Mouse (Mus musculus) splenic B cell, adult 2 months (primary cell): Measurements from ENCODE around the gene Fam20c.

Experiments
- DNase-seq: peaks from one replicate; pipeline ENCODE4 v3.0.0-alpha.2; 2011; ENCODE audit warnings: low read depth, low spot score
- H3K27me3 ChIP-seq: 2 replicates; pipeline ENCODE4 v1.6.1; 2012; ENCODE audit warnings: mild to moderate bottlenecking, low read length, moderate library complexity, mixed read lengths; ENCODE audit not compliant: control insufficient read depth, poor library complexity, insufficient read depth, severe bottlenecking
- H3K36me3 ChIP-seq: 2 replicates; pipeline ENCODE4 v1.6.1; 2012; ENCODE audit warnings: mild to moderate bottlenecking, low read length, moderate library complexity, mixed read lengths; ENCODE audit not compliant: control insufficient read depth, poor library complexity, insufficient read depth, severe bottlenecking

Gene Fam20c

DNA sequence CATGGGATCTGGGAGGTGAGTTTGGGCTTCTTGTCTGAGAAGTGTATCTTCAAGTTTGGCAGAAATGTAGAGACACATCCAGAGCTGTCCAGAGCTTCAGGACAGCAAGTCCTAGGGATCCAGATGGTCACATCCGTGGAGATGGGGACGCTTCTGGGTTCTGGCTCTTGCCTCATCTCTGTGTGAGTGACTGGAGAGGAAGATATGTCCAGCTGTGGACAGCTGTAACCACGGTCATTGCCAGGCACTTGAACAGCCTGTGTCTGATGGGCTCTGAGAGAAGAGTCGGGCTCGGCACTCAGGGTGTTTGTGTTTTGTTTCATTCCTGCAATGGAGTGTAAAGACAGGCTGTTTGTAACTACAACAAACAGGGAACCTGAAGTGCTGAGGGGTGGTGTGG is 14.8 kb downstream of the Fam20c start:
- Histone ChIP-seq H3K27me3 (no peaks in the 10 kb centered on the region), H3K36me3 (no peaks in the 10 kb centered on the region)
- DNase-seq = no peak

DNA sequence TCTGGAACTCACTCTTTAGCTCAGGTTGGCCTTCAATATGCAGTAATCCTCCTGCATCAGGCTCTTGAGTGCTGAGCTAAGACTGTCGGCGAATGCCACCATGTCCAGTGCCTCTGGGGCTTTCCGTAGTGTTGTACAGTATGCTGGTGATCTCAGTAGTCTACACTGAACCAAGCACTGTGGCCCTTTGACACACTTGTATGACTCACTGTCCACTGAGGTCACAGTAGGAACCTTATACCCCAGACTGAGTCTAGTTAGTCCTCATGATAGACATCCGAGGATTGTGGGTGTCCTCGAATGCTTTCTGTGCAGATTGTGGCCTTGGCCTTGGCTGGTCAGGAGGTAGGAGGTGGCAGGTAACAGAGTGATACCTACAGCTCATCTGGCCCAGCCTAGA is 20.8 kb downstream of the Fam20c start:
- DNase-seq = no peak

DNA sequence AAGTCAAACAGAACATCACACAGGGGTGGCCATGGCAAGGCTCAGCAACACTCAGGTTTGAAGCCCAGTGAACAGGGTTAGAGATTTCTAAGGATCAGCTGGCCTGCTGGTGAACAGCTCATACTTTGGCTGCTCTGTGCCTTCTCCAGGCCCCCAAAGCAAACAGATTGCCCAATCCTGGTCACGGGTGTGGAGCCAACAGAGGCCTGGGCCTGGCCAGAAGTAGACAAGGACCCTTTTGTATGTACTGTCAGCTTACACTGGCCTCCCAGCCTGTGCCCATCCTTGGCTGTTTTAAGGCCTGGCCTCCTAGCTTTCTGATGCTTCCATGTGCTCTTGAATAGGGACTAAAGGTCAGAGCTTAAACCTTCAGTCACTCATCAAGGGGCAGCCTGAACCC is 22.0 kb downstream of the Fam20c start:
- no peaks in the 10 kb centered on the region for H3K36me3 ChIP-seq
- no peaks in the 10 kb centered on the region for H3K27me3 ChIP-seq
- no peak for DNase-seq

More for the DNA sequence above, 20.8 kb downstream of the Fam20c start:
- Histone ChIP-seq H3K36me3 (no peaks in the 10 kb centered on the region), H3K27me3 (no peaks in the 10 kb centered on the region)

DNA sequence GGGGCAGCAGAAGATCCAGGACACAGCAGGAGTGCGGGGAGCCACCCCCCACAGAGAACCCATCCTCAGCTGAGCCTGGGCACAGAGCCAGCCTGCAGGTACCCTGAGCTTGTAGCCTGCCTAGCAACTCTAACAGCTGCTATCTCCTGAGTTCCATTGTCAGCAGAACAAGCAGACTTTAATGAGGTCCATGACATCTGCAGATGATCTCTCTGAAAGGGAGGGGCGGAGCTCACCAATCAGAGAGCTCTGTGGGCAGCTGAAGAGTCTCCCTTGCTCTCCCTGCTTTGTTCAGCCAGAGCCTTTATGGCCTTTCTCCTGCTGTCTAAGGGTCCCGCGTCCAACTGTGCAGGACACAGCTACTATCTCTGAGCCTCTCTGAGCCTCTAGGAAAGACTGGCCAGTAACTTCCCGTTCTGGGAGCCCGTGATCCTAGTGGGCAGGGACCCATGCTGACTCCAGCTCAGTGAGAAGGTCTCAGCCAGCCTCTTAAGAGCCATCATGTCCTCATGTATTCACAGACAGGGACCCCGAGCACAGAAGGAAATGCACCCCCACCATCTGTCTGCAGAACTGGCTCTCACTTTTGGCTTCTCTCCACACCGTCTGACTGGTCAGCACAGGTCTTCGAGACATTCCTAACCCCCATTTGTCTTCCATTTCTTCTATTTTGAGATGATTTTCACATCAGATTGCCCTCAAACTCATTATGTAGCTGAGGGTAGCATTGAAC is 24.6 kb downstream of the Fam20c start:
- no peaks in the 10 kb centered on the region for H3K27me3 ChIP-seq
- no peaks in the 10 kb centered on the region for H3K36me3 ChIP-seq
- no peak for DNase-seq

DNA sequence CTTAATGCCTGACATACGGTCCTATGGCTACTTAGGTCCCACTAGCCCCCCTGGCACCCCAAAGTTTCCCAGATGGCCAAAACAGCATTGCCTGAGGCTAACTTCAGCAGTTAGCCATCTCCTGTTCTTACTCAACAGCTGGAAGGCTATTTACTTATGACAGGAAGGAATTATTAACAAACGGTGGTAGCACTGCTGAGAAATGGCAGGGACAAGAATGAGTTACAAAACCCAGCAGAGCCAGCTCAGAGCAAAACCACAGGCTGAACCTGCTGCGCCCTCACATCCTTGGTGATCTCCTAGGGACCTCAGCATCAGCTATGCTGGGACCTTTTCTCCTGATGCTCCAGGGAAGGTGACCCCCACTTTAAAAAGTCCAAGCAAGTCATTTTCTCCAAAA is 25.3 kb downstream of the Fam20c start:
- no peak for DNase-seq
- Histone ChIP-seq H3K27me3 (no peaks in the 10 kb centered on the region), H3K36me3 (no peaks in the 10 kb centered on the region)

DNA sequence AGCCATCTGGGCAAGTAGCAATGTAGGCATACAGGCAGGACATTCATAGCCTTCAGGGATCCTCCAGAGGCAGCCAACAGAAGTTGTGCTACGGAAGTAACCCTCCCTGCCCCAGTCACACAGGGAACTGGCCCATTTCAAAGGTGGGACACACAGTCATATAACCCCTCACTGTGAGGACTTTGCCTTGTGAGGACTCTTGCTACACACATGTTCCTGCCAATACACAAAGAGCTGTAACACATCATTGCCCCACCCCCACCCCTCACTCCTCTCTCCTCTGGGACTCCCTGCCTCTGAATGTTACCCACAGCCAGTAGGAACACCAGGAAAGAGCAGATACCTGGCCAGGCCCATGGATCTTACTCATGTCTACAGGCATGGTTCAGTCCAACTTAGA is 28.4 kb downstream of the Fam20c start:
- Histone ChIP-seq H3K36me3 (no peaks in the 10 kb centered on the region), H3K27me3 (no peaks in the 10 kb centered on the region)
- DNase-seq = no peak

DNA sequence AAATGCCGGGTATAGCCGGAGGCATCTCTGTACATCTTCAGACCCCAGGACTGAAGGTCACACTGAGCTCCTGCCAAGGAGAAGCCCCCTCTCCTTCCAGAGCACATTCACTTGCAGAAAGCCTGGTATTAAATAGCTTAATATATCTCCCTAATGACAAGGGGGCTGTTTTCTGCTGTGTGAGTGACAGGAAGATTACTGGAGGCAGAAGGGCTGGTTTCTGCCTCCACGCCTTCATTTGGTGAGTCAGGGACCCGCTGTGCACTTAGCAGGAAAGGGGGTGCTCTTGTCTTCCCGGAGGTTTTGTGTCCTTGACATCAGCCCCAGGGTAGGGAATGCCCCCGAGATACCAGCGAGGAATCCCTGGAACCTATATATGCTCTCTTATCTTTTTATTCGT is 28.9 kb downstream of the Fam20c start:
- Histone ChIP-seq H3K36me3 (no peaks in the 10 kb centered on the region), H3K27me3 (no peaks in the 10 kb centered on the region)
- no peak for DNase-seq

DNA sequence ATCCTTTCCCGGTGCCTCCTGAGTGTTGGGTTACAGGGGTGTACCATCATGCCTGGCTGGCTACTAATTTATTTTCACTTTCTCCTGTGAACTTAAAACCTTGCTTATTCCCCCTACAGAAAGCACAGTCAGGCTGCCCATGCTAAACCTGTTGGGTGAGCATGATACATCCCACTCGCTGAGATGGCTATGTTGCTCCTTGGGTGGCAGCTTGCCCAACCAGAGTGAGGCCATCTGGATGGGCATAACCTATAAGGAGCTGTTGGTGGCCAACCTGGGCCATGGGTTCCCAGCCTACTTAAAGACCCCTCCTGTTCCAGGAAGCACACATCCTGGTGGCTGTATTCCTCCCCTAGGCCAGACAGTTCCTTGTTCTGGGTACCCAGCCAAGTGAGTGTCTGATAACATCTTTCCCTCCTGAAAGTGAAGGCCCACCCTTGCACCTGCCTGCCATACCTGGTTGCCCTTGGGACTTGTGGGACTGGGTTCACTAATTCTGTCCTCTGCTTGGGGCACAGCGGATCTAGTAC is 31.7 kb downstream of the Fam20c start:
- H3K36me3 ChIP-seq = no peaks in the 10 kb centered on the region
- no peaks in the 10 kb centered on the region for H3K27me3 ChIP-seq
- DNase-seq = no peak

DNA sequence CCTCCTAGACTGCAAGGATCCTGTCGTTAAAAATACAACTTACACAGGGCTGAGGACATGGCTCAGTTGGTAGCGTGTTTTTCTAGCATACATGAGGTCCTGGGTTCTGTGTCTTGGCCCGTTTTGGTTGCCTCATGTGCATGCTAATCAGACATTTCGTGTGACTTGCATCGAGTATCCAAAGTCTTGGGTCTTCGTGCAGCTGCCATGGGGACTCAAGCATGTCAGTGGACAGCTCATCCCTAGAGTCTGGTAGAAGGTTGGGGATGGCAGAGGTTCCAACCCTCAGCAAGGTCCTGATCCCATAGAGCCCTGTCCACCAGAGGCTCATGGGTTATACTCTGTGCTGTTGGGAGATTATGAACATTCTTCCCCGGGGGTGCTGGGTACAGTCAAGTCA is 33.3 kb downstream of the Fam20c start:
- no peaks in the 10 kb centered on the region for H3K36me3 ChIP-seq
- DNase-seq = no peak
- H3K27me3 ChIP-seq = no peaks in the 10 kb centered on the region

DNA sequence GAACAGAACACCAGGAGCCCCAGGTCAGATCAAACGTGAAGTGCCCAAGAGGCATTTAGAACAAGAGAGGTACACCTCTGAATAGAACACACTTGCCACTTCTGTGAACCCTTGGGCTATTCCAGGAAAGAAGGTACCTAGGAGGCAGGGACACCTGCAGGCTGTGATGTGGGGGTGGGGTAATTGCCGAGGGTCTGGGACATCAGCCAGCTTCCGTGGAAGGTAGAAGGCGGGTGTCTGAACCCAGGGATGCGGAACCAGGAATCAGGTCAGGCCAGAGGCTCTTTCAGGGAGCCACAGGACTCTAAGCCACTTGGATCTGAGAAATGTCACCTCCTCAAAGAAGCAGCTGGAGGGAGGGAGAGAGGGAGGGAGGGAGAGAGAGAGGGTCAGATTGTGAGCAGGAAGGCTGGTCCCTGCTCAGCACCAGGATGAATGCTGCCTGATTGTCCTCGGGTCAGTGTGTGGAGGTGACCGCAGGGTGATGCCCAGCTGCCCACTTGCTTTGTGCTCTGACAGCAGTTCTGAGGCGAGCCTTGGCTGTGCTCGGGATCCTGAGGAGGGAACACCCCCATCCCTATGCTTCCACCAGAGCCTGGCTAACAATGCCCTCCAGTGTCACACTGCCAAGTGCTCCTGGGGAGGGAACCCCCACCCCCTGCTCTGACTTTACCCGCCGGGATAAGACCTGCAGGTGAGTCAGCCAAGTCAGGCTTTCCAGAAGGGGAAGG is 34.3 kb downstream of the Fam20c start:
- DNase-seq = no peak
- H3K36me3 ChIP-seq = no peaks in the 10 kb centered on the region
- no peaks in the 10 kb centered on the region for H3K27me3 ChIP-seq

DNA sequence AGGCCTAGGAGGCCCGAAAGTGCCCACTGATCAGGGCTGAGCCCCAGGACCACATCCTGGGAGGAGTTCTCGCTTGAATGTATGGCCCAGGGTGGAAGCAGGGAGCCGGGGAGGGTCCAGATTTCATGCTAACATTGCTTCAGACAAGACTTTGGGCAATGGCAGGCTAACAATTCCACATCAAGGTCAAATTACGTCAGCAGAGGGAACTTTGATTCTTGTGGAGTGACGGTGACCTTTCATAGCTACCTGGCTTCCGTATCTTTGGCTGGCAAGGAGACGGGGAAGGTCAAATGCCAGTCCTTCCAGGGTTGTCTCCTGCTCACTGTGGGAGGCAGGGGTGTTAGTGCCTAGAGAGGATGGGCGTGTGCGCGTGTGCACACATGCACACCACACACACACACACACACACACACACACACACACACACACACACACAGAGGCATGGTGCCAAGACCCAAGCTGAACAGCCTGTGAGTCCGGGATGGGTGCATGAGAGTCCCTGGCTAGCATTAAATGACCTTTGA is 36.7 kb downstream of the Fam20c start:
- H3K27me3 ChIP-seq = no peaks in the 10 kb centered on the region
- no peaks in the 10 kb centered on the region for H3K36me3 ChIP-seq
- no peak for DNase-seq

DNA sequence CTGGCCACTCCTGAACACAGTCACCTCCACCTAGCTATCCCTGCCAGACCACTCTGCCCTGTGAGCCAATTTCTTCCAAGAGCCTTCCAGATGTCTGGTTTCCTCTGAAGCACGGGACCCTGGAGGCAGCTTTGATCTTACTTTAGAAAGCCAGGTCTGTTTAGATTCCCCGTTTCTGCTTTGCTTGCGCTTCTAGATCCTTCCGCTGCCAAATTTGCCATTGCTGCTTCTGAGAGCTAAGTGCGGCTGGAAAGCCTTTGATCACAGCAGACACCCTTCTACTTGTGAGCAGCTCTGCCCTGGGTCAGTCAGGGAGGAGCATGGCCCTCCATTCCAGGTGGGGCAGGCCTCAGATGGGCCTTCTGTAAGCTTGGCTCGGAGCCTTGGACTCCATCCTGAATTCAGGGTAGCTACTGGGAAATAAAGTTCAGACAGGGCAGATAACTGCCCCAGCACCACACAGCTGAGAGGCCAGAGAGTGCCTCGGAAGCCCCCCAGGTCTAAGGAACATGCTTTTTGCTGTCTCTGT is 47.3 kb downstream of the Fam20c start:
- no peak for DNase-seq
- Histone ChIP-seq H3K27me3 (no peaks in the 10 kb centered on the region), H3K36me3 (no peaks in the 10 kb centered on the region)

DNA sequence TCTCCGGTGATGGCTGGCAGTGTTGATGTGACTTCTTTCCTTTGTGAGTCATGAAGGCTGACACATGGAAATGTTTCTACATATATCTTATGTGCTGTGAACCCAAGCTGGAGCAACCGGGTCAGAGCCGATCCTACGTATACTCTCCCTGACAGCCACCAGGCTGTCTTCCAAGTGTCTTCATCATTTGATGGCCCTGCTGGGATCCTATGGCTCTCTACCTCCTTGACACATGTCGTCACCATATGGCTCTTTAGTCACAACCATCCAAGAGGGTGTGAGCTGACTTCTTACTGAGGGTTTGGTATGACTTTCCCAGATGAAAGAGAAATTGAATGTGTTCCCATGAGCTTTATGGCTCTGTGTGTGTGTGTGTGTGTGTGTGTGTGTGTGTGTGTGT is 50.0 kb downstream of the Fam20c start:
- no peaks in the 10 kb centered on the region for H3K27me3 ChIP-seq
- no peaks in the 10 kb centered on the region for H3K36me3 ChIP-seq
- DNase-seq = no peak

DNA sequence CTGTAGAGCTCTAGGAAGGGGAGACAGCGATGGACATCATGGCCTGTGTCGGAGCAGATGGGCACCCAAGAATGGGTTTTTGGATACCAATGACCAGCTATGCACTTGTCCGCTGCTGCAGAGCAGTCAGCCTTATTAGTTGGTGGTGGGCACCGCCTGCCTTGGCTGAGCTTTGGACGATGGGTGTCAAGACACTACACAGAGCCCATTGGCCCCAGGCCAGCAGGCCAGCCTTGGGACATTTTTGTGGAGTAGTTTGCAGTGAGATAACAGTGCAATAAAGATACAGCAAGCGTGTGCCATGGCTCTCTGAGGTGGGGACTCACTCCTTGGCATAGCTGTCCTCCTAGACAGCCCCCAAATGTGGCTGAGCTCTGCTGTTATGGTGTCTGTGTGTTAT is 55.5 kb downstream of the Fam20c start:
- Histone ChIP-seq H3K27me3 (no peaks in the 10 kb centered on the region), H3K36me3 (no peaks in the 10 kb centered on the region)
- no peak for DNase-seq

DNA sequence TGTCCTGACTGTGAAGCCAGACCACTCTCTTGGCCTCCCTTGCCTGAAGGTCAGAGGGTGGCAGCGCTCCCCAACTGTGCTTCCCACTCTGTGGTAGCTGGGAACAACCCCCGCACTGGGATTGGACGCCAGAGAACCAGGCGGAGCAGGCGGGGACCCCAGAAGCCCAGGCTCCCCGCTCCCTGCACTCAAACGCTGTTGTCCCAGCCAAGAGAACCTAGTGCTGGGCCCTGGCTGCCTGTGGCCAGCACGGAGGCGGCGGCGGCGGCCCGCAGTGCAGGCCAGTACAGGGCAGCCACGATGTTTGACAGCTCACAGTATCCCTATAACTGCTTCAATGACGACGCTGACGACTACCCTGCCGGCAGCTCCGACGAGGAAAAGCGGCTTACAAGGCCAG is 65.5 kb downstream of the Fam20c start, which contains the start of gene Gm5294:
TSS of gene Gm5294 (plus strand) at position 301 of the 400 bp plus-strand sequence.
- Histone ChIP-seq H3K36me3 (no peaks in the 10 kb centered on the region), H3K27me3 (no peaks in the 10 kb centered on the region; the same call in 1 of the 2 replicates)
- no peak for DNase-seq
